Mouse (Mus musculus): ENCODE results near the gene Izumo1.

The Izumo1 gene

GRCm38 (mm10) chr7:45619592-45619991 is 2.0 kb upstream of the Izumo1 start:
- DNase-seq, result no peak

GRCm38 (mm10) chr7:45623507-45623906 is 1.9 kb downstream of the Izumo1 start:
- DNase-seq, result no peak

GRCm38 (mm10) chr7:45624718-45625117 is 3.1 kb downstream of the Izumo1 start:
- DNase-seq, result no peak

DNA sequence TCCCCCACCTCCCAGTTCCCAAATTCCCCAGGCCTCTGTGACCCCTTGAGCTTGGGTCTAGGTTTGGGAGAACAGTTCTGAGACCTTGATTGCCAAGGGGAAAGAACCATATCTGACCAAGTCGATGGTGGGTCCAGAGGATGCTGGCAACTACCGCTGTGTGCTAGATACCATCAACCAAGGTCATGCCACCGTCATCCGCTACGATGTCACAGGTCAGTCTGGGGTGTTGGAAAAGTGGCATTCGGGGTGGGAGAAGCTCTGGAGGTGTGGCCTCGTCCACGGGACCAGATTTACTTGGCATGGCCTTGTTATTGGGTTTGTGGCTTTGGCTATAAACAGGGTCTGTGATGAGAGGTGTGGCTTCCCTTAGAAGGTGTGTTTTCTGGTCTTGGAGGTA is 3.9 kb downstream of the Izumo1 start:
- DNase-seq, result no peak

DNA sequence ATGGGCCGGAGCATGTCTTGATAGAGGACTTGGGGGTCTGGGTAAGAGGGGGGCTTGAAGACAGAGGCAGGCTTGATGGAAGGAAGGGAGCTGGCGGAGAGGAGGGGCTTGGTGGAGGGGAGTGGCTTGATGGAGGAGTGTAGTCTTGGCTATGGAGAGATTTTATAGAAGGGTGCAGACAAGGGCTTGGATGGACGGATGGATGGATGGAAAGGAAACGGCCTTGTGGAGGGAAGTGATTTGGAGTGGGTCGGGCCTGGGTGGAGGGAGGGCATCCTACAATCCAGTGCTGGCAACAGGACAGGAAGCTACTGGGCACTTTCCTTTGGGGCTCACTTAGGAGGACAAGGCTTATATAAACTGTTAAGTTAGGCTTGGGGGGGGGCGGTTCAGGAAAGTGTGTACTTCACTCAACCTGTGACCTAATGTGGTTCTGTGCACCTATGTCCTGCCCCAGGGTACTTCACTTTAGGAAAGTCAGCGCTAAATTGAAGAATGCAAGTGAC is 5.0 kb downstream of the Izumo1 start:
- no peak for DNase-seq

GRCm38 (mm10) chr7:45627261-45627660 is 5.7 kb downstream of the Izumo1 start, which contains the start of gene Rasip1:
Rasip1 (plus strand) TSS chr7:45627488.
- no peak for DNase-seq

DNA sequence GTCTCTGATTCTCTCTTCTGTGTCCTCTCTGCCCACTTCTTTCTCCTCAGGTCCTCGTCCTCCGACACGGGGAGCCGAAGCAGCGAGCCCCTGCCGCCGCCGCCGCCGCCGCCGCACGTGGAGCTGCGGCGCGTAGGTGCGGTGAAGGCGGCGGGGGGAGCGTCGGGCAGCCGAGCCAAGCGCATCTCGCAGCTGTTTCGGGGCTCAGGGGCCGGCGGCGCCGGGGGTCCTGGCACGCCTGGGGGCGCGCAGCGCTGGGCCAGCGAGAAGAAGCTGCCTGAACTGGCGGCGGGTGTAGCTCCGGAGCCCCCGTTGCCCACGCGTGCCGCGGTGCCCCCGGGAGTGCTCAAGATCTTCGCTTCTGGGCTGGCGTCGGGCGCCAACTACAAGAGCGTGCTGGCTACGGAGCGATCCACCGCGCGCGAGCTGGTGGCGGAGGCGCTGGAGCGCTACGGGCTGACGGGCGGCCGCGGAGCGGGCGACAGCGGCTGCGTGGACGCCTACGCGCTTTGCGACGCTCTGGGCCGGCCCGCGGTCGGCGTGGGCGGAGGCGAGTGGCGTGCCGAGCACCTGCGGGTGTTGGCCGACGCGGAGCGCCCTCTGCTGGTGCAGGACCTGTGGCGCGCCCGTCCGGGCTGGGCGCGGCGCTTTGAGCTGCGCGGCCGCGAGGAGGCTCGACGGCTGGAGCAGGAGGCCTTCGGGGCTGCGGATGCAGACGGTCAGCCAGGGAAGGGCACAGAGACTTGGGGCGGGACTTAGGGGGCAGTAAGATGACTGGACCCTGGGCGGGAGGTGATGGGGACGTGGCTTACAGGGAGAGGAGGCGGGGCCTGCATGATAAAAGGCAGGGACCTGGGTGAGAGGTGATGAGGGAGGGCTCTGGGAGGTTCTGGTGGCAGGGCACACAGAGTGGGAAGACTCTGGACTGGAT is 7.0 kb downstream of the Izumo1 start:
- peak; percentile 85 to 87 for DNase-seq

DNA sequence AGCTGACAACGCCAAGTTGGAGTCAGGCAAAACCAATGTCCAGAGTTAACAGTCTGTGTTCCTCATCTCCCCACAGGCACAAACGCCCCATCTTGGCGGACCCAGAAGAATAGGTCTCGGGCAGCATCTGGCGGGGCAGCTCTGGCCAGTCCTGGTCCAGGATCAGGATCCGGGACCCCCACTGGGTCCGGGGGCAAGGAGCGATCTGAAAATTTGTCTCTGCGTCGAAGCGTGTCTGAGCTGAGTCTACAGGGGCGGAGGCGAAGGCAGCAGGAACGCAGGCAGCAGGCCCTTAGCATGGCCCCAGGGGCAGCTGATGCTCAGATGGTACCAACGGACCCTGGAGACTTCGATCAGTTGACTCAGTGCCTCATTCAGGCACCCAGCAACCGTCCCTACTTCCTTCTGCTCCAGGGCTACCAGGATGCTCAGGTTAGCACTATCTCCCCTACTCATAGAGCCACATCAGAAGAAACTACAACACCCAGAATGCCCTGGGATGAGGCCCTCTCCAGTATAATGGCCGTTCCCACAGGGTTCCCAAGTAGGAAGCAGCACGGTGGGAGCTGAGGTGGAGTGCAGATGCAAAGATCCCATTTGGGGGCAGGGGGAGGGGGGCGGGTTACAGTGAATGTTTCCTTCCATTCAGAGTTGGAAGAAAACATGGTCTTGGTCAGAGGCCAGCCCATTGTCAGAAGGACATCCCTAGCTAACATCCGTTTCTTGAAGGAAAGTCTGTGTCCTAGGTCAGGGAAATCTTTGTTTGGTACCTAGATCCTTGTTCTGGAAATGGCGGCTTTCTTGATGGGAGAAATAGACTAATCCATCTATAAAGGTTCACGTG is 8.7 kb downstream of the Izumo1 start:
- DNase-seq, result no peak

- DNase-seq, result no peak
These were observed 10.9 kb downstream of the Izumo1 start for GRCm38 (mm10) chr7:45632499-45632898.

DNA sequence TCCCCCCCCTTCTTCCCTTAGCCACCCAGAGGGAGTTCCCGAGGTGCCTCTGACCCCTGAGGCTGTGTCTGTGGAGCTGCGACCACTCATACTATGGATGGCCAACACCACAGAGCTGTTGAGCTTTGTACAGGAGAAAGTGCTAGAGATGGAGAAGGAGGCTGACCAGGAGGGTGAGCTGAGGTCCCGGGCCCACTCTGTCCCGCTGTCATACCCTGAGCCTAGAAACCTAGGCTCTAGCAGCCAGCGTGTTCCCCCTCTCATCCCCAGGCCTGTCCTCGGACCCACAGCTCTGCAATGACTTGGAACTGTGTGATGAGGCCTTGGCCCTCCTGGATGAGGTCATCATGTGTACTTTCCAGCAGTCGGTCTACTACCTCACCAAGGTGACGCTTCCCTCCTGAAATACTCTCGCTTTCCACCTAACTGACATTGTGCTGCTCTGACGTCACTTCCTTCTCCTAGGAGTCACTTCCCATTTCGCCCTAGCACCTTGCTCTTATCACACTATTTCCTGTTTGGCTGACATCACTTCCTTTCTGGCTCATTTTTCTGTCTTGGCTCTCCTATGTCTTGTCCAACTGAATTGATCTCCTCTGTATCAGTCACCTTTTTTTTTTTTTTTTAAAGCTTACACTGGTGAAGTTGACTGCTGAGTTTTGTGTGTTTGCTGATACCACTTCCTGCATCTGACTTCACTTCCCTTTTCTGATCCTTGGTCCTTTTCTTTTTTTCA is 13.5 kb downstream of the Izumo1 start:
- no peak for DNase-seq

DNA sequence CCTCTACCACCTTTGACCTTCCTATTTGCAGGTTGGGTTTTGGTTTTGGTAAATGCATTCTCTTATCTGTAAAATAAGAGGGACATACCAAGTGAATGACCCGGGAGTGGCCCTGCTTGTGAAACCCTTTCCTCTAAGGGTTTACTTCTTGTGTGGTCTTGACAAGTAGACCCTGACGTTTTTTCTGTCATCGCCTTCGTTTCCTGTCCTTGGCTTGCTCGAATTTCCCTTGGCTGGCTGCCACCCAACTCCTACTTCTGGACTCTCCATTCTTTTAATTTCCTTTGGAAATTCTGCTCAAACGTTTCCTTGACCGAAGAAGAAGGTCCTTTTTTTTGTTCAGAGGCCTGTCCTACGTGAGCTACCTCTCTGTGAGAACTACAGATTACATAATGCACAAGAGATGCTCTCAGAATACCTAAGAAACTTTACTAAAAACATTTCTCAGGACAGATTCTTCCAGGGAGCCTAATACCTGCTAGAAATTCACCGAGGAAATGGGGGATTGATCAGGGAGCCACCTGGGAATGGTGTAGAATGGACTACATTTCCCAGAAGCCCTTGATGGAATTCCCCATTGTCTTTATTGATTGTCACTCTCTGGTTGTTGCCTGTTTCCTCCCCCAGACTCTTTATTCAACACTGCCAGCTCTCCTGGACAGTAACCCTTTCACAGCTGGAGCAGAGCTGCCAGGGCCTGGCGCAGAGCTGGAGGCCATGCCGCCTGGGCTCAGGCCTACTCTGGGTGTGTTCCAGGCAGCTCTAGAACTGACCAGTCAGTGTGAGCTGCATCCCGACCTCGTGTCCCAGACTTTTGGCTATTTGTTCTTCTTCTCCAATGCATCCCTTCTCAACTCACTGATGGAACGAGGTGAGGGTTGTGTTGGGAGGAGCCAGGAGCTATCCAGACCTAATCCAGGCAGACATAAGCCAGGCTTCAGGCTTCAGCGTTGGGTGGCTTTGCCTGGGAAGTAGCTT is 14.4 kb downstream of the Izumo1 start:
- no peak for DNase-seq

GRCm38 (mm10) chr7:45637710-45638109 is 16.1 kb downstream of the Izumo1 start:
- no peak for DNase-seq

GRCm38 (mm10) chr7:45638623-45639401 is 17.2 kb downstream of the Izumo1 start:
- no peak for DNase-seq

GRCm38 (mm10) chr7:45639561-45640027 is 18.0 kb downstream of the Izumo1 start, which contains the start of gene Mamstr:
Mamstr (plus strand) TSS chr7:45639977.
- no peak for DNase-seq

DNA sequence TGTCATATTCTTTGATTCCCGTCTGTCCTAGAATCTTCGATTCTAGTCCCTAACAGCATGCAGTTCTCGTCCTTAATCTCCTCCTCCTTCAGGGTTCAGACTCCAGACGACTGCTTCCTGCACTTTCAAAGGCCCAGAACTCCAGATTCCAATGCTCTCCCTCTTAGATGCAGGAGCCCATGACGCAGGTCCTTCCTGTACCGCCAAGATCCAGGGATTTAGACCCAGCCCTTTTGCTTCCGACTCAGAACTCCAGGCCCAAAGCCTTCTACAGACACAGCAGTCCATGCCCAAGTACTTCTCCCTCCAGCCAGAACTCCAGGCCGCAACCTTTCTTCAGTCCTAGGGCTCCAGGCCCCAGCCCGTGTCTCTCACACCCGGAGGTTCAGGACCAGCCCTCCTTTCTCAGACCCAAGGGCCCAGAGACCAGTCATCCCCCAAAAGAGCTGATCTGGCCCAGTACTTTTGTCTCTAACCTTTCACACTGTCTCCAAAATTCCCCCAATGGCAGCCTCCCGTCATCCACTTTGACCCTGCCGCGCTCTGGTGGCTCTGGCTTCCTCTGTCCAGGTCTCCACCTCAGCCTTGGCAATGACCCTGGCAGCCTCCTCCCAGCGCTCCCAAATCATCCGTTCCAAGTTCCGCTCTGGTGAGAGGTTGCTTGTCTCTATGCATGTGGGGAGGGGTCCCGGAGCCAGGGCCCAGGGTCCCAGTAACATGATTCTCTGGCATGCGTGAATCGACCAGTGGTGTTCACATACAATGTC is 18.8 kb downstream of the Izumo1 start:
- DNase-seq, result no peak

- DNase-seq, result no peak
These were observed 19.9 kb downstream of the Izumo1 start for GRCm38 (mm10) chr7:45641391-45642040.

DNA sequence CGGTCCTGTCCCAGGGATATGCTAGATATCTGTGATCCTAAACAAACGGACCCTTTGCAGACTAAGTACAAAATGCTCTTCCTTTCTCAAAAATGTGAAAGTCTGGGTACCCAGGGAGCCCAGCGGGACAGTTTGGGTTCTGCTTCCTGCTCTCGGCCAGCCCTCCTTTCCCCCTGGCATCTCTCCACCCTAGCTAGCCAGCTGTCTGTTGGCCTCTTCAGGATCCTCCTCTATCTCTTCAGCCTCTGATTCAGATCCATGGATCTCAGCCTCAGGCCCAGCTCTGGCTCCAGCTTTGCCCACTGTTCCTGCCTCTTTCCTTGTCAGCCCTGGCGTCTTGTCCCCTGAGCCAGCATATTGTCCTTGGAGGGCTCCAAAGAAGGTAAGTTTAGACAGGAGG is 20.5 kb downstream of the Izumo1 start:
- no peak for DNase-seq

DNA sequence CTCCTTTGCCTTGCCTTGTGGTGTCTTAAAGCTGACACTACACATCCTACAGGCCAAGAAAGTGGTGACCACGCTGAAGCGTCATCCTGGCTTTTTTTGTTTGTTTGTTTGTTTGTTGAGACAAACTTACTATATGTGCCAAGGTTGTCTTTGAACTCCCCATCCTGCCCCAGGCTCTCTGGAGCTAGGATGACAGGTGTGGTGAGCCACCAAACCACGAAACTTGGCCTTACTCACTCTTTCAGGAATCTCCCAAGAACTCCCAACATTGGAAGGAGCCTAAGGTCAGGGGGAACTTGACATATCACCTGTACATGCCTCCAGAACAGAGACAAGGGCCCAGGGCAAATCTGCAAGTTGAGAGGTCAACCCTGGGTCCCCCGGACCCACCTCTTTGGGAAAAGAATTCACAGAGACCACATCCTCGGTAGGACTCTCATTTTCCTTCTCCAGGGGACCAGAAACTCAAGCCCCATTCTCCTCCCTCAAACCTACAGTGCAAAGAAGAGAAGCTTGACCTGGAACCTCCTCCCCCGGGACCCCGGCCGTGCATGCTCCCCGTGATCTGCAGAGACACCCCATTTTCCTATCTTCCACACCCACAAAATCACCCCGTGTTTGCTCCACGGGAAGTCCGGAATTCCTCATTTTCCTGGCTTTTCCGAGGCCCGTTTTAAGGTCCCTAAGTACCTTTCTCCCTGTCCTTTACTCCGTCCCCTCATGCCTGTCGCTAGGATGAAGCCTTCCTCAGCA is 21.1 kb downstream of the Izumo1 start:
- no peak for DNase-seq

All from thymus, postnatal 36 days (tissue).